Mouse (Mus musculus) forebrain, postnatal 0 days (tissue): Measurements from ENCODE around the gene Selenof. TPM values are rescaled to one million over a fixed set of nuclear protein-coding genes. Genes with fewer than 3 reads are reported as not detected.

ENCODE experiments used
- ATAC-seq: fragments of 200-750 bp; cut with Nextera tagmentation; 2 replicates; pipeline ENCODE4 v1.8.0; 2017; ENCODE audit warnings: mild to moderate bottlenecking, moderate library complexity
- DNase-seq: peaks from one replicate; pipeline ENCODE4 v3.0.0-alpha.2; 2015
- H3K27ac ChIP-seq: fragments of 300-500 bp; sonication (generic); 2 replicates; pipeline ENCODE4 v1.5.1; 2014; ENCODE audit warnings: low read depth, mild to moderate bottlenecking, antibody characterized with exemption, low read length, moderate library complexity, mixed read lengths
- H3K27me3 ChIP-seq: fragments of 300-500 bp; sonication (generic); 2 replicates; pipeline ENCODE4 v1.6.1; 2014; ENCODE audit warnings: mild to moderate bottlenecking, low read length, mixed read lengths; ENCODE audit not compliant: insufficient read depth
- H3K36me3 ChIP-seq: fragments of 300-500 bp; sonication (generic); 2 replicates; pipeline ENCODE4 v1.6.1; 2014; ENCODE audit warnings: mild to moderate bottlenecking, moderate library complexity; ENCODE audit not compliant: insufficient read depth
- H3K4me1 ChIP-seq: fragments of 300-500 bp; sonication (generic); 2 replicates; pipeline ENCODE4 v1.6.1; 2014; ENCODE audit warnings: antibody characterized with exemption; ENCODE audit not compliant: insufficient read depth
- H3K4me2 ChIP-seq: fragments of 300-500 bp; sonication (generic); 2 replicates; pipeline ENCODE4 v1.6.1; 2014; ENCODE audit warnings: low read depth, mild to moderate bottlenecking, moderate library complexity
- H3K4me3 ChIP-seq: fragments of 300-500 bp; sonication (generic); 2 replicates; pipeline ENCODE4 v1.5.1; 2014; ENCODE audit warnings: low read depth, low read length, mixed read lengths
- H3K9ac ChIP-seq: fragments of 300-500 bp; sonication (generic); 2 replicates; pipeline ENCODE4 v1.6.1; 2014; ENCODE audit warnings: mild to moderate bottlenecking
- H3K9me3 ChIP-seq: fragments of 300-500 bp; sonication (generic); 2 replicates; pipeline ENCODE4 v1.6.1; 2016; ENCODE audit warnings: low read length
- CTCF ChIP-seq: sonication (generic); IDR thresholded peaks from 2 replicates; pipeline ENCODE4 v1.5.1; 2016; ENCODE audit warnings: antibody characterized with exemption, control low read depth, low read depth
- WGBS: fragments of 180-500 bp; shearing (Covaris S2); extraction: QIAGEN DNeasy Blood & Tissue Kit; methylation state at CpG from one replicate; pipeline ENCODE4 v1.1.7; 2014; 5-methylcytosine and 5-hydroxymethylcytosine counted together
- polyA plus RNA-seq: library from polyadenylated mRNA; unstranded; fragments of >200 nt; fragmentation: Nextera tagmentation; extraction: Ambion mirVana; gene quantifications from 2 replicates; pipeline ENCODE4 v1.2.1, GENCODE M21; 2015
- total RNA-seq: library from RNA; depleted of rRNA; stranded (reverse); fragments of >200 nt; gene quantifications from 2 replicates; pipeline ENCODE4 v1.2.3, GENCODE M21; 2014

Gene Selenof
- total and polyA plus RNA-seq, 2 experiments from 2014 or later, result 347 to 660 TPM

GRCm38 (mm10) chr3:144541906-144542438 lies 28.1 kb upstream of the Selenof start:
- ATAC-seq, result no peak
- Histone ChIP-seq H3K4me2 (no peak overlapping the region), H3K9ac (no peak overlapping the region), H3K36me3 (no peaks in the 10 kb centered on the region), H3K9me3 (no peaks in the 10 kb centered on the region), H3K4me3 (no peak overlapping the region), H3K27ac (no peak overlapping the region), H3K27me3 (no peaks in the 10 kb centered on the region), H3K4me1 (peaks cover 7% of the 10 kb centered on the region; the same call in 1 of the 2 replicates)
- TF ChIP-seq CTCF, result no peak
- no peak for DNase-seq
- WGBS, result 59% methylated on average over 6 of the region's 6 CpGs

DNA sequence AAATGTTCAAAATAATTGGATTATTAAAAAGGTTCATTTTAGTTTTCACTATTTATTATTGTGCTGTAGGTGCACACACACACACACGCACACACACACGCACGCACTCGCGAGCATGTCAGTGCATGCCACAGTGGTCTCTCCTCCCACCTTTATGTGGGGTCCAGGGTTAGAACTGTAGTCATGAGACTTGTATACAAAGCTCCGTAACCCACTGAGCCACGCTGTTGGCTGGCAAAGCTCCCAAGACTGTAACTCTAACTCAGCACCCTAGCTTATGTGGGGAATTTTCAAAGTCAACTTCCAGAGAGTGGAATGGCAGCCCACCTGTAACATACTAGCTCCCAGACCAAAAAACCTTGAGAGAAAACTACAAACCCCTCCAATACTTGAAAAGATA lies 25.0 kb upstream of the Selenof start:
- 50% methylated on average over 7 of the region's 7 CpGs for WGBS

GRCm38 (mm10) chr3:144545832-144546231 lies 24.3 kb upstream of the Selenof start:
- H3K27me3 ChIP-seq, result no peaks in the 10 kb centered on the region
- DNase-seq (no peak), ATAC-seq (no peak)
- no peak overlapping the region for H3K27ac ChIP-seq
- H3K36me3 ChIP-seq, result no peaks in the 10 kb centered on the region
- no peak for TF ChIP-seq CTCF
- peaks cover 8% of the 10 kb centered on the region; the same call in 1 of the 2 replicates for H3K4me1 ChIP-seq
- no peak overlapping the region for H3K4me3 ChIP-seq
- no peaks in the 10 kb centered on the region for H3K9me3 ChIP-seq
- no peak overlapping the region for H3K9ac ChIP-seq
- WGBS, result 5% methylated on average over 4 of the region's 4 CpGs
- H3K4me2 ChIP-seq, result no peak overlapping the region

More for the DNA sequence above, 25.0 kb upstream of the Selenof start:
- no peak for ATAC-seq
- Histone ChIP-seq H3K9ac (no peak overlapping the region), H3K4me3 (no peak overlapping the region), H3K36me3 (no peaks in the 10 kb centered on the region), H3K4me2 (no peak overlapping the region), H3K4me1 (peaks cover 7% of the 10 kb centered on the region; the same call in 1 of the 2 replicates), H3K9me3 (no peaks in the 10 kb centered on the region), H3K27ac (no peak overlapping the region), H3K27me3 (no peaks in the 10 kb centered on the region)
- no peak for DNase-seq
- no peak for TF ChIP-seq CTCF

DNA sequence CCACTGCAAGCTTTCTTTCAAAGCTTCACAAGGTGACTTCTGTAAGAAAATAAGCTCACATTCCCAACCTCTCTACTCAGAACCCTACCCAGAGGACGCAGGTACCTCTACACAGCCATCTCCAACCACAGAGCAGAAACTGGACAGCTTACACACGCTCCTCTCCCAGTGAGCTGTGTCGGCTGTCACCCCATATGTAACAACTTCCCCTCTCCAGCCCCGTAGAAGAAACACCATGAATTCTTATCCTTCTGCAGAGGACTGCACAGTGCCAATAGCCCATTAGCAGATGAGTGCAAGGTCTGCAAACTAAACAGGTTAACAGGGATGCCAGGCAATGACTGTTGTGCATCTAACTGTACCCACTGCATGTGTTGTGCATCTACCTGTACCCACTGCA lies 23.6 kb upstream of the Selenof start:
- Histone ChIP-seq H3K36me3 (no peaks in the 10 kb centered on the region), H3K27ac (no peak overlapping the region), H3K9me3 (no peaks in the 10 kb centered on the region), H3K27me3 (no peaks in the 10 kb centered on the region), H3K4me1 (peaks cover 15% of the 10 kb centered on the region), H3K9ac (no peak overlapping the region), H3K4me3 (no peak overlapping the region), H3K4me2 (no peak overlapping the region)
- no peak for TF ChIP-seq CTCF
- DNase-seq, result no peak
- ATAC-seq, result no peak
- 11% methylated on average over 4 of the region's 4 CpGs for WGBS

GRCm38 (mm10) chr3:144548186-144548845 lies 21.8 kb upstream of the Selenof start:
- no peak for TF ChIP-seq CTCF
- Histone ChIP-seq H3K9ac (no peak overlapping the region), H3K4me1 (peaks cover 18% of the 10 kb centered on the region), H3K4me3 (no peak overlapping the region), H3K27ac (no peak overlapping the region), H3K27me3 (no peaks in the 10 kb centered on the region), H3K9me3 (no peaks in the 10 kb centered on the region), H3K36me3 (no peaks in the 10 kb centered on the region), H3K4me2 (no peak overlapping the region)
- no peak for DNase-seq
- ATAC-seq, result no peak
- 80% methylated on average over 7 of the region's 7 CpGs for WGBS

DNA sequence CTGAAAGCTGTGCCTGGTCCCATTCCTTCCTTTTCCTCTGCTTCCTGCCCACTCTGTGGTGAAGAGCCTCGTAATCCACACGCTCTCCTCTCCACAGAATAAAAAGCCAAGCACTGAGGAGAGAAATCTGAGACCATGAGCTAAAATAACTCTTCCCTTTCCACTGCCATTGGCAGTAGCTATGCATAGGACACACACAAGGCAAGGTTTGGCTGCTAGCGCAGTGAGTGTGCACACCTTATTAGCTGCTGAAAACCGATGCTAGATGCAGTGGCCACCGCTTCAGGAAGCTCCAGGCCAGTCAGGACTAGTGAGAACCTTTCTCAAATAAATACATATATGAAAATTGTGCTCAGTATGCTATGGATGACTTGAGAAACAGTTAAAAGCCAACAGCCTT lies 20.1 kb upstream of the Selenof start:
- no peak for ATAC-seq
- no peaks in the 10 kb centered on the region for H3K36me3 ChIP-seq
- H3K27ac ChIP-seq, result no peak overlapping the region
- no peak overlapping the region for H3K4me3 ChIP-seq
- no peak overlapping the region for H3K4me2 ChIP-seq
- 86% methylated on average over 5 of the region's 5 CpGs for WGBS
- DNase-seq, result no peak
- no peaks in the 10 kb centered on the region for H3K27me3 ChIP-seq
- H3K4me1 ChIP-seq, result peaks cover 18% of the 10 kb centered on the region
- no peak for TF ChIP-seq CTCF
- no peak overlapping the region for H3K9ac ChIP-seq
- no peaks in the 10 kb centered on the region for H3K9me3 ChIP-seq

GRCm38 (mm10) chr3:144550659-144551058 lies 19.4 kb upstream of the Selenof start:
- no peak for TF ChIP-seq CTCF
- no peak overlapping the region for H3K4me2 ChIP-seq
- ATAC-seq, result peak; percentile 32; the same call in 1 of the 2 replicates
- H3K36me3 ChIP-seq, result no peaks in the 10 kb centered on the region
- peaks cover 12% of the 10 kb centered on the region for H3K4me1 ChIP-seq
- no peaks in the 10 kb centered on the region for H3K9me3 ChIP-seq
- H3K4me3 ChIP-seq, result no peak overlapping the region
- DNase-seq, result no peak
- H3K27ac ChIP-seq, result no peak overlapping the region
- WGBS, result 43% methylated on average over 5 of the region's 5 CpGs
- no peaks in the 10 kb centered on the region for H3K27me3 ChIP-seq
- H3K9ac ChIP-seq, result no peak overlapping the region
